Mouse (Mus musculus) E14TG2a.4 (cell line): ENCODE data around the gene Sept11.

Source experiments
- H3K27me3 ChIP-seq: 2 replicates; pipeline ENCODE4 v1.6.1; 2014; ENCODE audit warnings: low read length, control low read depth; ENCODE audit not compliant: insufficient read depth
- H3K36me3 ChIP-seq: 2 replicates; pipeline ENCODE4 v1.6.1; 2014; ENCODE audit warnings: low read length, control low read depth; ENCODE audit not compliant: insufficient read depth
- H3K4me1 ChIP-seq: replicated peaks from 2 replicates; pipeline ENCODE4 v1.6.1; 2014; ENCODE audit warnings: low read depth, low read length, control low read depth
- H3K4me3 ChIP-seq: replicated peaks from 2 replicates; pipeline ENCODE4 v1.5.1; 2014; ENCODE audit warnings: mild to moderate bottlenecking, low read length
- H3K9me3 ChIP-seq: 2 replicates; pipeline ENCODE4 v1.6.1; 2014; ENCODE audit warnings: low read length, control low read depth
- CTCF ChIP-seq: conservative IDR thresholded peaks from 2 replicates; pipeline ENCODE4 v1.5.1; 2014; ENCODE audit warnings: low read length
- NANOG ChIP-seq: IDR thresholded peaks from 2 replicates; pipeline ENCODE4 v1.6.1; 2014; ENCODE audit warnings: borderline replicate concordance, low read length, mixed read lengths
- POU5F1 ChIP-seq: IDR thresholded peaks from 2 replicates; pipeline ENCODE4 v1.6.1; 2014; ENCODE audit warnings: low read length, borderline replicate concordance

The Sept11 gene

GRCm38 (mm10) chr5:93163541-93163940 lies 70.3 kb downstream of the Sept11 start:
- Histone ChIP-seq H3K4me1 (peaks cover 5% of the 10 kb centered on the region; the same call in 1 of the 2 replicates), H3K4me3 (no peak overlapping the region), H3K27me3 (no peaks in the 10 kb centered on the region), H3K9me3 (no peaks in the 10 kb centered on the region), H3K36me3 (peaks cover 95% of the 10 kb centered on the region)
- TF ChIP-seq POU5F1 (no peak), NANOG (no peak), CTCF (peak; percentile 48)

- H3K9me3 ChIP-seq, result no peaks in the 10 kb centered on the region
- peaks cover 95% of the 10 kb centered on the region for H3K36me3 ChIP-seq
- H3K27me3 ChIP-seq, result no peaks in the 10 kb centered on the region
- no peak overlapping the region for H3K4me3 ChIP-seq
- no peak for TF ChIP-seq POU5F1
- TF ChIP-seq CTCF, result peak; percentile 58
- H3K4me1 ChIP-seq, result 0 out of 2 replicates have a peak, but pooled peaks cover 5% of the 10 kb centered on the region
Observed at GRCm38 (mm10) chr5:93167919-93168516, 74.8 kb downstream of the Sept11 start.

- Histone ChIP-seq H3K4me1 (0 out of 2 replicates have a peak, but pooled peaks cover 5% of the 10 kb centered on the region), H3K36me3 (peaks cover 98% of the 10 kb centered on the region), H3K27me3 (no peaks in the 10 kb centered on the region), H3K4me3 (no peak overlapping the region), H3K9me3 (no peaks in the 10 kb centered on the region)
- TF ChIP-seq POU5F1 (no peak), NANOG (no peak), CTCF (no peak)
Observed at GRCm38 (mm10) chr5:93168654-93169053, 75.4 kb downstream of the Sept11 start.

- TF ChIP-seq POU5F1 (no peak), NANOG (no peak), CTCF (no peak)
- H3K4me3 ChIP-seq, result no peak overlapping the region
- peaks cover 8% of the 10 kb centered on the region; the same call in 1 of the 2 replicates for H3K4me1 ChIP-seq
- H3K9me3 ChIP-seq, result no peaks in the 10 kb centered on the region
- peaks cover 95% of the 10 kb centered on the region for H3K36me3 ChIP-seq
- H3K27me3 ChIP-seq, result no peaks in the 10 kb centered on the region
Observed at GRCm38 (mm10) chr5:93171420-93171819, 78.2 kb downstream of the Sept11 start.

GRCm38 (mm10) chr5:93172536-93172935 lies 79.3 kb downstream of the Sept11 start:
- Histone ChIP-seq H3K4me1 (peaks cover 7% of the 10 kb centered on the region; the same call in 1 of the 2 replicates), H3K9me3 (no peaks in the 10 kb centered on the region), H3K36me3 (peaks cover 95% of the 10 kb centered on the region), H3K4me3 (no peak overlapping the region), H3K27me3 (no peaks in the 10 kb centered on the region)
- TF ChIP-seq NANOG, result no peak
- TF ChIP-seq POU5F1, result no peak
- TF ChIP-seq CTCF, result no peak

GRCm38 (mm10) chr5:93174675-93175074 lies 81.4 kb downstream of the Sept11 start:
- TF ChIP-seq NANOG, result no peak
- TF ChIP-seq POU5F1, result no peak
- TF ChIP-seq CTCF, result no peak
- Histone ChIP-seq H3K9me3 (no peaks in the 10 kb centered on the region), H3K27me3 (no peaks in the 10 kb centered on the region), H3K36me3 (peaks cover 95% of the 10 kb centered on the region), H3K4me1 (peaks cover 7% of the 10 kb centered on the region; the same call in 1 of the 2 replicates), H3K4me3 (no peak overlapping the region)

- peaks cover 94% of the 10 kb centered on the region for H3K36me3 ChIP-seq
- H3K4me3 ChIP-seq, result no peak overlapping the region
- H3K9me3 ChIP-seq, result no peaks in the 10 kb centered on the region
- H3K27me3 ChIP-seq, result no peaks in the 10 kb centered on the region
- TF ChIP-seq CTCF (no peak), POU5F1 (no peak), NANOG (no peak)
- H3K4me1 ChIP-seq, result peaks cover 7% of the 10 kb centered on the region; the same call in 1 of the 2 replicates
Observed at GRCm38 (mm10) chr5:93178616-93179015, 85.4 kb downstream of the Sept11 start.

GRCm38 (mm10) chr5:93180252-93180651 lies 87.0 kb downstream of the Sept11 start:
- TF ChIP-seq POU5F1, result no peak
- peak; percentile 62 for TF ChIP-seq CTCF
- Histone ChIP-seq H3K4me1 (peaks cover 7% of the 10 kb centered on the region; the same call in 1 of the 2 replicates), H3K27me3 (no peaks in the 10 kb centered on the region), H3K4me3 (no peak overlapping the region), H3K36me3 (peaks cover 97% of the 10 kb centered on the region), H3K9me3 (no peaks in the 10 kb centered on the region)

- Histone ChIP-seq H3K27me3 (no peaks in the 10 kb centered on the region), H3K9me3 (no peaks in the 10 kb centered on the region), H3K36me3 (peaks cover 97% of the 10 kb centered on the region), H3K4me1 (no peaks in the 10 kb centered on the region), H3K4me3 (no peak overlapping the region)
- TF ChIP-seq CTCF (no peak), POU5F1 (no peak), NANOG (no peak)
Observed at GRCm38 (mm10) chr5:93183311-93183710, 90.1 kb downstream of the Sept11 start.
